Mouse (Mus musculus): ENCODE measurements around the gene Foxn2. TPM values are rescaled to one million over a fixed set of nuclear protein-coding genes. Genes with fewer than 3 reads are reported as not detected.
"Not testable (repeated sequence)": the region's sequence is repeated elsewhere in the genome, so short reads cannot be mapped to it uniquely, and the experiment has no call there.

Gene Foxn2
- total RNA-seq, 1 experiment = 29.7 TPM

GRCm38 (mm10) chr17:88431486-88431885 is 9.0 kb upstream of the Foxn2 start:
- in situ Hi-C loops (cut with MboI; ENCODE audit: low sequenced_read_pairs in 2 of 2, unreplicated experiment in 2 of 2) = no loop called here
- H3K36me3 ChIP-seq (ENCODE audit: control insufficient read depth, insufficient read depth, low read length, poor library complexity, severe bottlenecking) = no peaks in the 10 kb centered on the region
- TF ChIP-seq HCFC1 (IDR thresholded peaks at IDR 0.05; ENCODE audit: borderline replicate concordance, insufficient read depth, low read length) (no peak), CHD2 (IDR thresholded peaks at IDR 0.05; ENCODE audit: low read depth, low read length) (no peak), MAFK (IDR thresholded peaks at IDR 0.05; ENCODE audit: insufficient read depth, low read depth, low read length) (no peak)

GRCm38 (mm10) chr17:88431987-88432386 is 8.5 kb upstream of the Foxn2 start:
- H3K9ac ChIP-seq (ENCODE audit: insufficient read depth, low read depth, low read length, poor library complexity, severe bottlenecking) = no peak overlapping the region
- in situ Hi-C loops (cut with MboI; ENCODE audit: low sequenced_read_pairs in 2 of 2, unreplicated experiment in 2 of 2) = no loop called here
- no peaks in the 10 kb centered on the region for H3K36me3 ChIP-seq (ENCODE audit: control insufficient read depth, insufficient read depth, low read length, poor library complexity, severe bottlenecking)
- no peak for TF ChIP-seq HCFC1 (IDR thresholded peaks at IDR 0.05; ENCODE audit: borderline replicate concordance, insufficient read depth, low read length)
- no peak for TF ChIP-seq MAFK (IDR thresholded peaks at IDR 0.05; ENCODE audit: insufficient read depth, low read depth, low read length)
- no peak for TF ChIP-seq ZC3H11A (IDR thresholded peaks at IDR 0.05; ENCODE audit: borderline replicate concordance, low read depth, low read length)
- TF ChIP-seq CHD2 (IDR thresholded peaks at IDR 0.05; ENCODE audit: low read depth, low read length) = no peak
- no peak for TF ChIP-seq ZNF384 (IDR thresholded peaks at IDR 0.05; ENCODE audit: low read depth, low read length)
- H3K4me1 ChIP-seq (ENCODE audit: control insufficient read depth in 2 of 2, insufficient read depth in 2 of 2, low read length in 2 of 2, poor library complexity in 1 of 2) = peaks cover 0 to 4% of the 10 kb centered on the region in 2 experiments; a peak in 1 of 4 replicates
- H3K4me3 ChIP-seq (ENCODE audit: insufficient read depth in 1 of 2, low read depth in 1 of 2, low read length in 2 of 2, poor library complexity in 1 of 2, severe bottlenecking in 1 of 2) = no peak overlapping the region
- DNase-seq (ENCODE audit: low read depth, low spot score) = no peak
- H3K9me3 ChIP-seq (ENCODE audit: control insufficient read depth, insufficient read depth, low read depth, low read length) = no peaks in the 10 kb centered on the region
- H3K27ac ChIP-seq (ENCODE audit: insufficient read depth, low read depth, low read length, poor library complexity, severe bottlenecking) = no peak overlapping the region

More at GRCm38 (mm10) chr17:88431486-88431885, 9.0 kb upstream of the Foxn2 start:
- Histone ChIP-seq H3K4me3 (ENCODE audit: insufficient read depth in 1 of 2, low read depth in 1 of 2, low read length in 2 of 2, poor library complexity in 1 of 2, severe bottlenecking in 1 of 2) (no peak overlapping the region), H3K4me1 (ENCODE audit: control insufficient read depth in 2 of 2, insufficient read depth in 2 of 2, low read length in 2 of 2, poor library complexity in 1 of 2) (peaks cover 0 to 4% of the 10 kb centered on the region in 2 experiments; a peak in 1 of 4 replicates), H3K9me3 (ENCODE audit: control insufficient read depth, insufficient read depth, low read depth, low read length) (no peaks in the 10 kb centered on the region), H3K9ac (ENCODE audit: insufficient read depth, low read depth, low read length, poor library complexity, severe bottlenecking) (no peak overlapping the region), H3K27ac (ENCODE audit: insufficient read depth, low read depth, low read length, poor library complexity, severe bottlenecking) (no peak overlapping the region)
- no peak for DNase-seq (ENCODE audit: low read depth, low spot score)

- in situ Hi-C loops (cut with MboI; ENCODE audit: low sequenced_read_pairs in 2 of 2, unreplicated experiment in 2 of 2) = no loop called here
Measured at GRCm38 (mm10) chr17:88435322-88435721, 5.2 kb upstream of the Foxn2 start.

GRCm38 (mm10) chr17:88436284-88436683 is 4.2 kb upstream of the Foxn2 start:
- H3K4me3 ChIP-seq (ENCODE audit: insufficient read depth in 1 of 2, low read depth in 1 of 2, low read length in 2 of 2, poor library complexity in 1 of 2, severe bottlenecking in 1 of 2) = no peak overlapping the region
- in situ Hi-C loops (cut with MboI; ENCODE audit: low sequenced_read_pairs in 2 of 2, unreplicated experiment in 2 of 2) = no loop called here
- no peaks in the 10 kb centered on the region for H3K9me3 ChIP-seq (ENCODE audit: control insufficient read depth, insufficient read depth, low read depth, low read length)
- no peak overlapping the region for H3K9ac ChIP-seq (ENCODE audit: insufficient read depth, low read depth, low read length, poor library complexity, severe bottlenecking)
- DNase-seq (ENCODE audit: low read depth, low spot score) = no peak
- TF ChIP-seq ZC3H11A (IDR thresholded peaks at IDR 0.05; ENCODE audit: borderline replicate concordance, low read depth, low read length) = no peak
- no peak for TF ChIP-seq HCFC1 (IDR thresholded peaks at IDR 0.05; ENCODE audit: borderline replicate concordance, insufficient read depth, low read length)
- TF ChIP-seq ZNF384 (IDR thresholded peaks at IDR 0.05; ENCODE audit: low read depth, low read length) = no peak
- TF ChIP-seq CHD2 (IDR thresholded peaks at IDR 0.05; ENCODE audit: low read depth, low read length) = no peak
- TF ChIP-seq MAFK (IDR thresholded peaks at IDR 0.05; ENCODE audit: insufficient read depth, low read depth, low read length) = no peak
- no peak overlapping the region for H3K27ac ChIP-seq (ENCODE audit: insufficient read depth, low read depth, low read length, poor library complexity, severe bottlenecking)
- no peaks in the 10 kb centered on the region for H3K36me3 ChIP-seq (ENCODE audit: control insufficient read depth, insufficient read depth, low read length, poor library complexity, severe bottlenecking)
- peaks cover 5 to 8% of the 10 kb centered on the region in 2 experiments; a peak in 3 of 4 replicates for H3K4me1 ChIP-seq (ENCODE audit: control insufficient read depth in 2 of 2, insufficient read depth in 2 of 2, low read length in 2 of 2, poor library complexity in 1 of 2)

More at GRCm38 (mm10) chr17:88435322-88435721, 5.2 kb upstream of the Foxn2 start:
- Histone ChIP-seq H3K9ac (ENCODE audit: insufficient read depth, low read depth, low read length, poor library complexity, severe bottlenecking) (no peak overlapping the region), H3K4me3 (ENCODE audit: insufficient read depth in 1 of 2, low read depth in 1 of 2, low read length in 2 of 2, poor library complexity in 1 of 2, severe bottlenecking in 1 of 2) (no peak overlapping the region), H3K9me3 (ENCODE audit: control insufficient read depth, insufficient read depth, low read depth, low read length) (no peaks in the 10 kb centered on the region), H3K27ac (ENCODE audit: insufficient read depth, low read depth, low read length, poor library complexity, severe bottlenecking) (no peak overlapping the region), H3K4me1 (ENCODE audit: control insufficient read depth in 2 of 2, insufficient read depth in 2 of 2, low read length in 2 of 2, poor library complexity in 1 of 2) (peaks cover 5 to 8% of the 10 kb centered on the region in 2 experiments; a peak in 3 of 4 replicates), H3K36me3 (ENCODE audit: control insufficient read depth, insufficient read depth, low read length, poor library complexity, severe bottlenecking) (no peaks in the 10 kb centered on the region)
- no peak for TF ChIP-seq ZC3H11A (IDR thresholded peaks at IDR 0.05; ENCODE audit: borderline replicate concordance, low read depth, low read length)
- no peak for TF ChIP-seq ZNF384 (IDR thresholded peaks at IDR 0.05; ENCODE audit: low read depth, low read length)
- TF ChIP-seq CHD2 (IDR thresholded peaks at IDR 0.05; ENCODE audit: low read depth, low read length) = no peak
- no peak for TF ChIP-seq HCFC1 (IDR thresholded peaks at IDR 0.05; ENCODE audit: borderline replicate concordance, insufficient read depth, low read length)
- no peak for TF ChIP-seq MAFK (IDR thresholded peaks at IDR 0.05; ENCODE audit: insufficient read depth, low read depth, low read length)
- no peak for DNase-seq (ENCODE audit: low read depth, low spot score)

- DNase-seq (ENCODE audit: low read depth, low spot score); H3K9me3 ChIP-seq (ENCODE audit: control insufficient read depth, insufficient read depth, low read depth, low read length); H3K9ac ChIP-seq (ENCODE audit: insufficient read depth, low read depth, low read length, poor library complexity, severe bottlenecking); H3K4me1 ChIP-seq (ENCODE audit: control insufficient read depth in 2 of 2, insufficient read depth in 2 of 2, low read length in 2 of 2, poor library complexity in 1 of 2); H3K4me3 ChIP-seq (ENCODE audit: insufficient read depth in 1 of 2, low read depth in 1 of 2, low read length in 2 of 2, poor library complexity in 1 of 2, severe bottlenecking in 1 of 2); H3K27ac ChIP-seq (ENCODE audit: insufficient read depth, low read depth, low read length, poor library complexity, severe bottlenecking); in situ Hi-C loops (cut with MboI; ENCODE audit: low sequenced_read_pairs in 2 of 2, unreplicated experiment in 2 of 2); H3K36me3 ChIP-seq (ENCODE audit: control insufficient read depth, insufficient read depth, low read length, poor library complexity, severe bottlenecking): not testable (repeated sequence)
Measured at GRCm38 (mm10) chr17:88436749-88437148, 3.8 kb upstream of the Foxn2 start.

Measured in ES-E14 (cell line).